Mouse (Mus musculus) cerebellum, adult 2 months (tissue): ENCODE measurements around the gene Hils1. TPM values are rescaled to one million over a fixed set of nuclear protein-coding genes. Genes with fewer than 3 reads are reported as not detected.
A peak's percentile ranks its signal among the peaks of the same experiment; 100 is the strongest.
"Not testable (repeated sequence)": the region's sequence is repeated elsewhere in the genome, so short reads cannot be mapped to it uniquely, and the experiment has no call there.

Source experiments
- DNase-seq, 2 experiments: peaks; one replicate each; pipeline ENCODE4 v3.0.0; 2021
- H3K27ac ChIP-seq: fragments of 200-500 bp; 2 replicates; pipeline ENCODE4 v1.5.1; 2012; ENCODE audit warnings: low read length, control low read depth, inconsistent platforms; ENCODE audit not compliant: insufficient read depth
- H3K27me3 ChIP-seq: fragments of 200-500 bp; 2 replicates; pipeline ENCODE4 v1.6.1; 2012; ENCODE audit warnings: inconsistent platforms, mild to moderate bottlenecking, low read length, moderate library complexity; ENCODE audit not compliant: control insufficient read depth, insufficient read depth
- H3K4me1 ChIP-seq: fragments of 200-500 bp; 2 replicates; pipeline ENCODE4 v1.6.1; 2011; ENCODE audit warnings: low read length; ENCODE audit not compliant: control insufficient read depth, insufficient read depth
- H3K4me3 ChIP-seq: fragments of 200-500 bp; replicated peaks from 2 replicates; pipeline ENCODE3; 2011; ENCODE audit warnings: mild to moderate bottlenecking, low read depth, low read length, control low read depth; ENCODE audit not compliant: insufficient read depth
- CTCF ChIP-seq: fragments of 200-500 bp; IDR thresholded peaks from 2 replicates; pipeline ENCODE4 v1.5.1; 2011; ENCODE audit warnings: low read depth, mild to moderate bottlenecking, control low read depth, low read length, moderate library complexity, borderline replicate concordance; ENCODE audit not compliant: insufficient read depth
- POLR2A ChIP-seq: fragments of 200-500 bp; IDR thresholded peaks from 2 replicates; pipeline ENCODE4 v1.6.1; 2011; ENCODE audit warnings: low read length, control low read depth, borderline replicate concordance; ENCODE audit not compliant: insufficient read depth
- WGBS: fragments of 180-500 bp; shearing (Covaris S2); methylation state at CpG from one replicate; pipeline ENCODE4 v1.1.7; 2018; 5-methylcytosine and 5-hydroxymethylcytosine counted together
- polyA plus RNA-seq: library from polyadenylated mRNA; depleted of rRNA; stranded (reverse); fragments of >200 nt; gene quantifications from 2 replicates; pipeline ENCODE4 v1.2.3, GENCODE M21; 2012

Gene Hils1
- polyA plus RNA-seq, 1 experiment, result not detected

DNA sequence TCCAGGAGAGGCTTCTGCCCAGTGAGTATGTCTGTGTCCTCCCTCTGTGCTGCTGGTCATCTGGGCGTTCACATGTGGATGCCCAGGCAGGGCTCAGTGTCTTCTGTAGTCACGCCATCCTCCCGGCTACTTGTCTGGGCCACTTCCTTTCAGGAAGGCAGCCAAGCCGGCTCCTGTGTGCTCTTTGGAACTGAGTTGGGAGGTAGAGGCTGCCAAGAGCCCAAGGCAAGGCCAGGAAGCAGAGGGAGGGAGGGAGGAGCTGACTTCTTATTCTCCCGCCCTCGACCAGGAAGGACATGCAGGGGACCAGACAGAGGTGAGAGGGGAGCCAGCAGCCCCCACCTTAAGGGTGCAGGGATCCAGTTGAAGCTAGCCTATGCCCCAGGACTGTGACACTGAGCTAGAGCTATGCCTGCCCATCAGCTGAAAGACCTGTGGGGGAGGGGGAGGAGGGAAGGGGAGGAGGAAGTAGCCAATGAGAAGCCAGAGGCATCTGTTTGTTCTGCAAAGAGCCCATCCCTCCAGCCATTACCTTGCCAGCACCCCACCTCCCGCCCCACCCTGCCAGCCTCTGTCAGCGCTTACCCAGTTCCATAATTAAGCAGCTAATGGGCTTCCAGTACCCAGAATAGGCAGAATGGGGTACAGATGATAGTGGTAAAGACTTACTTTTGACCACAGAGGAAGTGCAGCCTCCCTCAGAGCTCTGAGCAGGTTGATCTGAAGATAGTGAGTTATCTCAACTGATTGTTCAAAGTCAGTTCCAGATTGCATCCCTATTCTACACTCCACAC lies 9.1 kb upstream of the Hils1 start:
- 20% methylated on average over 8 of the region's 8 CpGs for WGBS
- TF ChIP-seq CTCF, result no peak
- TF ChIP-seq POLR2A, result no peak
- peak; percentile 63 to 72 for DNase-seq
- no peak overlapping the region for H3K27ac ChIP-seq
- no peak overlapping the region for H3K4me3 ChIP-seq
- H3K4me1 ChIP-seq, result peaks cover 21% of the 10 kb centered on the region
- H3K27me3 ChIP-seq, result no peaks in the 10 kb centered on the region

DNA sequence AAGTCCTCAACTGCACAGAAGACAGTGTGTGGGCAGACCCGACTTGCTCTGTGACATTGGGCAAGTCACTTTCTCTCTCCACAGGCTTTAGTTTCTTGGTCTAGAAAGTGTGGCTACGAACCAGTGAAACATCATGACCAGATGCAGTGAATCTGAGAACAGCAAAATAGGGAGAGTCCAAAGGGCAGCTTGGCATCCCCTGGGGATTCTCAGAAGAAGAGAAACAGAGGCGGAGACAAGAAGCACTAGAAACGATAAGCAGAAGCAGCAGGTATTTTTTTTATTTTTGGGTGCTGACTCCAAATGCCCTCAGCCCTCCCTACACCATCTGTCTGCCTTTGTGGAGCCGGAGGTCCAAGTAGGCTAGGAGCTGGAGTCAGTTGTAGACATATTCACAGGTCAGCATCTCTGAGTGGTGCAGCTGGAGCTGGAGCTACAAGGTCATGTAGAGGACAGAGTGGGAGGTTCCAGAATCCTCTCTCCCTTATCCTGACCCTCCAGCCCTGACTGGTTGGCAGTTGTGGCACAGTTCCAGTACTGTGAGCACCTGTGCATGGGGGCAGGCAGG lies 4.8 kb upstream of the Hils1 start:
- DNase-seq, result no peak
- WGBS, result 42% methylated on average over 5 of the region's 5 CpGs
- no peak for TF ChIP-seq CTCF
- TF ChIP-seq POLR2A, result no peak
- peaks cover 22% of the 10 kb centered on the region for H3K4me1 ChIP-seq
- no peaks in the 10 kb centered on the region for H3K27me3 ChIP-seq
- no peak overlapping the region; the same call in 1 of the 2 replicates for H3K27ac ChIP-seq
- no peak overlapping the region for H3K4me3 ChIP-seq

DNA sequence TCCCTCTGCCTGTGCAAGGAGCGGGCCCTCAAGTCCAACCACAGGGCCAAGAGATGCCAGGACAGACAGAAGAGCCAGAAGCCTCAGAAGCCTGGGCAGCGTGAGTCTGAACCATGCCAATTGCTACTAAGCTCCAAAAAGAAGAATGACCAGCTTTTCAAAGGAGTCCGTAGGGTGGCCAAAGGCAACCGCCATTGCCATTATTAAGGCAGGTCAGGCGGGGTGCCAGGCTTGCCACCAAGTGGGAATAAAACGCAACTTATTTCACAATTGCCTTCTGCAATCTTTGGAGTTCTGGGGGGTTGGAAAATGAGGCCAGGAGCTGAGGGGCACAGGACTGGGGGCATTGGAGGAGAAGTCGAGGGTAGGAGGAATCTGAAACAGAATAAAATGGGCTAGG lies 794 bp downstream of the Hils1 start:
- WGBS, result 69% methylated on average over 7 of the region's 7 CpGs
- DNase-seq, result peak in 1 of 2 experiments; percentile 17
- peaks cover 23% of the 10 kb centered on the region for H3K4me1 ChIP-seq
- H3K4me3 ChIP-seq, result no peak overlapping the region
- H3K27ac ChIP-seq, result no peak overlapping the region
- TF ChIP-seq CTCF, result no peak
- TF ChIP-seq POLR2A, result no peak
- no peaks in the 10 kb centered on the region for H3K27me3 ChIP-seq

DNA sequence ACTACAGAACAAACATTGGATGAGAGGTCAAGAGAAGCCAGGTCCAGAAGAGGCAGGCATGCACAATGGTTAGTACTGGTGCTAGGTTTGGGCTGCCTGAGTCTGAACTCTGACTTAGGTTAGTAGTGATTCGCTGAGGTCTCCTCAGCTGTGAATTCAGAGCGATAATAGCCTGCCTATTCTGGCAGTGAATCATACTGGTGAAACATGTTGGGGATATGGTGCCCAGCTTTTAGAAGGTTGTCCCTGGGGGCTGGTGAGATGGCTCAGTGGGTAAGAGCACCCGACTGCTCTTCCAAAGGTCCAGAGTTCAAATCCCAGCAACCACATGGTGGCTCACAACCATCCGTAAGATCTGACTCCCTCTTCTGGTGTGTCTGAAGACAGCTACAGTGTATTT lies 2.3 kb downstream of the Hils1 start:
- not testable (repeated sequence) for DNase-seq, H3K4me3 ChIP-seq, H3K27ac ChIP-seq, H3K27me3 ChIP-seq
- 91% methylated on average over 4 of the region's 4 CpGs for WGBS
- H3K4me1 ChIP-seq, result peaks cover 28% of the 10 kb centered on the region

DNA sequence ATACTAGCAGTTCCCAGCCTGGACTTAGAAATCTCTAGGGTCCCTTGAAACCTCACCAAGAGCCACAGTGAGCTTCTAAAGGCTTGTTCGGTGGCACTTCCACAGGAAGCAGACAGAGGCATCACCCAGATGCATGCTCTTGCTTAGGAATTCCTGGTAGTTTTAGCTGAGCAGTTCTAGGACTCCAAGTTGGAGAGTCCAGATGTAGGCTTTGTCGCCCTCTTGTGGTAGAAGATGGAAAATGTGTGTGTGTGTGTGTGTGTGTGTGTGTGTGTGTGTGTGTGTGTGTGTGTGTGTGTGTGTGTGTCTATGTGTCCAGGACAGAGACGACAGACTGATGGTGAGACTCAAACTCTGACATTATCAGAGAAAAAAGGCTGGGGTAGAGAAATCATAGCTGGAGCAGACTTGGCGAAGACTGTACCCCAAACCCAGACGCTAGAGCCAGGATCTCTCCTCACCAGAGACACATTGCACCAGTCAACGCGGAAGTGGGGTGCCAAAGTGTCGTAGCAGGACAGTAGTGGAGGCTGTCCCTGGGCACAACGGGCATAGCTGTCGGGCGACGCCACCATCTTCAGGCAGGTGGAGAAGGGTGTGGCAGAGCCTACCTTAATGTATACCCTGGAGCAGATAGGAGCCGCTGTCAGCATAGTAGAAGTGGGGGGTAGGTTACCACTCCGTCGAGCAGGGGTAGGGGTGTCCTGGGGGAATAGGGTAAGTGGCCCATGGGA lies 3.0 kb downstream of the Hils1 start:
- Histone ChIP-seq H3K4me1 (peaks cover 34% of the 10 kb centered on the region), H3K27me3 (no peaks in the 10 kb centered on the region), H3K4me3 (no peak overlapping the region), H3K27ac (no peak overlapping the region)
- 52% methylated on average over 15 of the region's 15 CpGs for WGBS
- TF ChIP-seq POLR2A, result no peak
- TF ChIP-seq CTCF, result peak; percentile 58; the same call in 1 of the 2 replicates
- peak; percentile 62 to 76 for DNase-seq

DNA sequence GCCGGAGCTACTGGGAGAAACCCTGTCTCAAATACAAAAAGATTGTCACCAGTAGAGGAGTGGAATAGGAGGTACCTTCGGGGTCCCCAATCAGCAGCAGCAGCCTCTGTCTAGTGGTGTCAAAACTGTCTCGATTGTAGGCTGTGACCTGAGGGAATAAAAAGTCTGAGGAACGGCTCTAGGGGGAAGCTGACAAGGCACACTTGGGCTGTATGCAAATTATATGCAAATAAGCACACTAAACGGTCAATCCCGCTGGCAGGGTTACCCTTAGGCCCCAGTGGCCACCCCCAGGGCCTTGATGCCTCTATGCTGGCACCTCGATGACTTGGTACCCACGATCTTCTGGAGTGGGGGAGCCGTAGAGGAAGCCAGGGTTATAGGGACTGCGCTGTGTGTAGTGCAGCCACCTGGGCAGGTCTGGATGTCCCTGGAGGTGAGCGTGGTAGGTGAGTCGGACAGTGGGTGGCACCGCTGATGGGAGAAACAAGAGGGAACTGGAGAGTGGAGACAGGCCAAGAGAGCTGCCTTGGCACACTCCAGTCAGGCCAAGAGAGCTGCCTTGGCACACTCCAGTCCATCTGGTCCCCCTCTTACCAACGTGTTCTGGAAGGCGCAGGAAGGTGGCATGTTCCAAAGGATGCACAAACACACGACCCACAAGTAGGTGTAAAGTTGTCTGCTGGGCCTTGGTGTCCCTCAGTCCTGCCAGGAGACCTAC lies 4.7 kb downstream of the Hils1 start:
- no peak for TF ChIP-seq CTCF
- TF ChIP-seq POLR2A, result no peak
- peak overlapping the region; percentile 18; the same call in 1 of the 2 replicates for H3K27ac ChIP-seq
- peaks cover 45% of the 10 kb centered on the region for H3K4me1 ChIP-seq
- no peak overlapping the region for H3K4me3 ChIP-seq
- DNase-seq, result peak; percentile 60 to 77
- H3K27me3 ChIP-seq, result no peaks in the 10 kb centered on the region
- 22% methylated on average over 16 of the region's 16 CpGs for WGBS

DNA sequence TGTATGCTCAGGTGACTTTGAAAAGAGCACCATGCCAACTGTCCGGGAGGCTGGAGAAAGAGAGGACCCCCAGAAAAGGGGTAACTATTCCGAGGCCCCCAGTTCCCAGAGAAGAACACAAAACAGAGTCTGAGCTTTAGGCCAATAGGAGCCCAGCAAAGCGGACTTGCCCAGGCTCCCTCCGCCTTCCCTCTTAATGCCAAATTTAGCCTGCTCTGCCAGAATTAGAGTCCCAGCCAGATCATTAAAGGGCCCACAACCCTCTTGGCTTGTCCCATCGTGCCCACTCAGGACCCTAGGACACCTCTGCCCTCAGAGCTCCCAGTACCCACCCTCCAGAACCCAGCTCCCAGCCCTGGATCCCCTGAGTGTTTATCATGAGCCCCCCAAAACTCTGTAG lies 5.5 kb downstream of the Hils1 start:
- peak in 1 of 2 experiments; percentile 20 for DNase-seq
- WGBS, result 18% methylated on average over 5 of the region's 5 CpGs
- no peak for TF ChIP-seq POLR2A

More for the DNA sequence above, 5.5 kb downstream of the Hils1 start:
- Histone ChIP-seq H3K4me1 (peaks cover 45% of the 10 kb centered on the region), H3K27ac (0 out of 2 replicates have a peak overlapping the region, but pooled peaks have one; percentile 18), H3K27me3 (no peaks in the 10 kb centered on the region), H3K4me3 (no peak overlapping the region)
